ENCODE assay signal across 8 mouse cellular contexts in genomic region chr7:16051883-16052595, GRCm38 (mm10). TPM values are rescaled to one million over a fixed set of nuclear protein-coding genes. Genes with fewer than 3 reads are reported as not detected.
DNase-seq lines count a peak whose midpoint lies in the region; ATAC-seq and TF ChIP-seq lines count a peak whose summit lies in the region.

No protein-coding gene starts in this region.

- peak overlapping the region; percentile 65 for H3ac ChIP-seq in C2C12 (ENCODE audit: control insufficient read depth, insufficient read length, low read depth)

- no peak for TF ChIP-seq POLR2A in bone marrow macrophage, adult 2 months (IDR thresholded peaks at IDR 0.05; ENCODE audit: borderline replicate concordance, low read depth, low read length)
- no peak for TF ChIP-seq POLR2A in embryonic fibroblast, embryonic 13.5 days (IDR thresholded peaks at IDR 0.05; ENCODE audit: low read depth, low read length)

- DNase-seq in natural killer cell, adult 2 months (ENCODE audit: low spot score in 2 of 2): peak; percentile 76 to 81

- peak overlapping the region; percentile 92 for H3K27ac ChIP-seq in bone marrow macrophage, adult 2 months (ENCODE audit: insufficient read depth, low read depth, low read length)
- H3K27ac ChIP-seq in embryonic fibroblast, embryonic 13.5 days (ENCODE audit: insufficient read depth, low read length): peak overlapping the region; percentile 58
- peak overlapping the region; percentile 79 for H3K27ac ChIP-seq in heart, embryonic 11.5 days (ENCODE audit: low read depth, low read length)
- H3K27ac ChIP-seq in kidney, embryonic 16.5 days (ENCODE audit: low read length): peak overlapping the region; percentile 91
- peak overlapping the region; percentile 93 for H3K27ac ChIP-seq in liver, embryonic 12.5 days
- H3K27ac ChIP-seq in stomach, embryonic 14.5 days (ENCODE audit: low read length): peak overlapping the region; percentile 86

- H3K79me2 ChIP-seq in C2C12 (ENCODE audit: control insufficient read depth, insufficient read depth): peaks cover 13% of the 10 kb centered on the region

- peak overlapping the region; percentile 79 for H3K9ac ChIP-seq in heart, embryonic 11.5 days (ENCODE audit: low read depth, low read length)
- H3K9ac ChIP-seq in kidney, embryonic 16.5 days (replicated peaks; ENCODE audit: low read length): peak overlapping the region; percentile 78
- peak overlapping the region; percentile 81 for H3K9ac ChIP-seq in liver, embryonic 12.5 days
- H3K9ac ChIP-seq in stomach, embryonic 14.5 days (replicated peaks; ENCODE audit: low read depth, low read length): peak overlapping the region; percentile 69

- no peaks in the 10 kb centered on the region for H3K9me3 ChIP-seq in heart, embryonic 11.5 days (replicated peaks; ENCODE audit: control insufficient read depth, low read length)
- no peaks in the 10 kb centered on the region for H3K9me3 ChIP-seq in kidney, embryonic 16.5 days (ENCODE audit: low read length)
- no peaks in the 10 kb centered on the region for H3K9me3 ChIP-seq in liver, embryonic 12.5 days (replicated peaks)
- no peaks in the 10 kb centered on the region for H3K9me3 ChIP-seq in stomach, embryonic 14.5 days (ENCODE audit: control insufficient read depth, low read depth, low read length)

- peak; percentile 56 for TF ChIP-seq CTCF in C2C12 (IDR thresholded peaks at IDR 0.05; ENCODE audit: control insufficient read depth, insufficient read depth, insufficient read length)
- TF ChIP-seq CTCF in bone marrow macrophage, adult 2 months (IDR thresholded peaks at IDR 0.05; ENCODE audit: low read depth, low read length): peak; percentile 63
- TF ChIP-seq CTCF in embryonic fibroblast, embryonic 13.5 days (IDR thresholded peaks at IDR 0.05; ENCODE audit: borderline replicate concordance, insufficient read depth, low read length): peak; percentile 62; the same call in 1 of the 2 replicates

- ATAC-seq in heart, embryonic 11.5 days (replicated peaks; ENCODE audit: insufficient number of reproducible peaks, low FRiP score, low TSS enrichment): peak; percentile 27; the same call in 1 of the 2 replicates
- ATAC-seq in kidney, embryonic 16.5 days (ENCODE audit: low FRiP score, low TSS enrichment): peak; percentile 37; the same call in 1 of the 2 replicates
- ATAC-seq in liver, embryonic 12.5 days: peak; percentile 50
- ATAC-seq in stomach, embryonic 14.5 days (ENCODE audit: insufficient number of reproducible peaks, insufficient read depth, low FRiP score, low read depth): peak; percentile 16; the same call in 1 of the 2 replicates

- H3K4me1 ChIP-seq in bone marrow macrophage, adult 2 months (ENCODE audit: control insufficient read depth, insufficient read depth, low read length): peaks cover 41% of the 10 kb centered on the region
- H3K4me1 ChIP-seq in embryonic fibroblast, embryonic 13.5 days (ENCODE audit: control insufficient read depth, insufficient read depth, low read length): no peaks in the 10 kb centered on the region; the same call in 1 of the 2 replicates
- peaks cover 9% of the 10 kb centered on the region; the same call in 1 of the 2 replicates for H3K4me1 ChIP-seq in heart, embryonic 11.5 days (ENCODE audit: control insufficient read depth, insufficient read depth, low read length)
- H3K4me1 ChIP-seq in kidney, embryonic 16.5 days (ENCODE audit: insufficient read depth, low read length): peaks cover 26% of the 10 kb centered on the region
- peaks cover 43% of the 10 kb centered on the region for H3K4me1 ChIP-seq in liver, embryonic 12.5 days
- H3K4me1 ChIP-seq in stomach, embryonic 14.5 days (ENCODE audit: control insufficient read depth, insufficient read depth, low read length): peaks cover 20% of the 10 kb centered on the region

- H3K79me3 ChIP-seq in C2C12 (ENCODE audit: low read depth): peaks cover 8% of the 10 kb centered on the region

- H3K4me2 ChIP-seq in heart, embryonic 11.5 days: peak overlapping the region; percentile 79
- H3K4me2 ChIP-seq in kidney, embryonic 16.5 days (replicated peaks; ENCODE audit: low read depth, low read length): peak overlapping the region; percentile 87
- H3K4me2 ChIP-seq in liver, embryonic 12.5 days: peak overlapping the region; percentile 94
- peak overlapping the region; percentile 84 for H3K4me2 ChIP-seq in stomach, embryonic 14.5 days (replicated peaks; ENCODE audit: low read depth, low read length)

- 6% methylated on average over 19 of the region's 19 CpGs for WGBS in heart, embryonic 11.5 days (ENCODE audit: insufficient replicate concordance)
- 4% methylated on average over 19 of the region's 19 CpGs for WGBS in kidney, embryonic 16.5 days
- 2% methylated on average over 19 of the region's 19 CpGs for WGBS in liver, embryonic 12.5 days (ENCODE audit: insufficient replicate concordance)
- 7% methylated on average over 19 of the region's 19 CpGs for WGBS in stomach, embryonic 14.5 days

- no peaks in the 10 kb centered on the region for H3K27me3 ChIP-seq in C2C12 (ENCODE audit: control insufficient read depth, insufficient read depth, insufficient read length)
- no peaks in the 10 kb centered on the region for H3K27me3 ChIP-seq in heart, embryonic 11.5 days (ENCODE audit: control insufficient read depth, insufficient read depth, low read length)
- H3K27me3 ChIP-seq in kidney, embryonic 16.5 days (ENCODE audit: insufficient read depth, low read length): no peaks in the 10 kb centered on the region
- H3K27me3 ChIP-seq in liver, embryonic 12.5 days (replicated peaks): peaks cover under 1% of the 10 kb centered on the region; the same call in 1 of the 2 replicates
- H3K27me3 ChIP-seq in stomach, embryonic 14.5 days (ENCODE audit: control insufficient read depth, insufficient read depth, low read length): no peaks in the 10 kb centered on the region

- peak overlapping the region; percentile 37 for H3K4me3 ChIP-seq in C2C12 (ENCODE audit: insufficient read depth, poor library complexity, severe bottlenecking)
- peak overlapping the region; percentile 77 for H3K4me3 ChIP-seq in bone marrow macrophage, adult 2 months (ENCODE audit: insufficient read depth, low read length)
- peak overlapping the region; percentile 56 for H3K4me3 ChIP-seq in embryonic fibroblast, embryonic 13.5 days (ENCODE audit: insufficient read depth, low read length)
- peak overlapping the region; percentile 60 for H3K4me3 ChIP-seq in heart, embryonic 11.5 days (ENCODE audit: low read depth, low read length)
- peak overlapping the region; percentile 62 for H3K4me3 ChIP-seq in kidney, embryonic 16.5 days (ENCODE audit: low read length)
- H3K4me3 ChIP-seq in liver, embryonic 12.5 days: peak overlapping the region; percentile 69
- peak overlapping the region; percentile 52 for H3K4me3 ChIP-seq in stomach, embryonic 14.5 days (ENCODE audit: low read depth, low read length)

- no peaks in the 10 kb centered on the region for H3K36me3 ChIP-seq in C2C12 (ENCODE audit: control insufficient read depth, insufficient read depth)
- no peaks in the 10 kb centered on the region for H3K36me3 ChIP-seq in heart, embryonic 11.5 days (ENCODE audit: control insufficient read depth, insufficient read depth, low read length)
- H3K36me3 ChIP-seq in kidney, embryonic 16.5 days (ENCODE audit: insufficient read depth, low read length): no peaks in the 10 kb centered on the region
- H3K36me3 ChIP-seq in liver, embryonic 12.5 days: no peaks in the 10 kb centered on the region
- no peaks in the 10 kb centered on the region for H3K36me3 ChIP-seq in stomach, embryonic 14.5 days (ENCODE audit: control insufficient read depth, insufficient read depth, low read length)

TF ChIP-seq in C2C12, 6 proteins besides CTCF, POLR2A, EP300 and RAD21:
- no peak for TF ChIP-seq USF1 (IDR thresholded peaks at IDR 0.05; ENCODE audit: low read depth)
- TF ChIP-seq MAX (IDR thresholded peaks at IDR 0.05): peak; percentile 41

RNA-seq across cellular contexts. Expression of gene Bicra, which starts 4.3 kb away (rescaled TPM):
- 4.3 TPM for polyA plus RNA-seq in C2C12 (2012; fragmentation: generic; extraction: Trizol)
- 22.1 and 35.5 TPM in 2 replicates for polyA plus RNA-seq in bone marrow macrophage, adult 2 months (2012; ENCODE audit: insufficient read depth, insufficient read length, missing spikeins)
- 10.8 and 12.1 TPM in 2 replicates for polyA plus RNA-seq in embryonic fibroblast, embryonic 13.5 days (2011; ENCODE audit: insufficient read length, low read depth, missing spikeins)
- 4.9 and 5.7 TPM in 2 replicates for polyA plus RNA-seq in heart, embryonic 11.5 days (2014; fragmentation: Nextera tagmentation; extraction: Ambion mirVana)
- 7.1 and 7.5 TPM in 2 replicates for polyA plus RNA-seq in kidney, embryonic 16.5 days (2015; fragmentation: Nextera tagmentation; extraction: Ambion mirVana)
- polyA plus RNA-seq in liver, embryonic 12.5 days (2016; fragmentation: Nextera tagmentation; extraction: Ambion mirVana): 2.9 and 3.3 TPM in 2 replicates
- polyA plus RNA-seq in stomach, embryonic 14.5 days (2014; fragmentation: Nextera tagmentation; extraction: Ambion mirVana): 7.7 and 8.3 TPM in 2 replicates

RNA-seq across cellular contexts. Expression of gene Zfp541, which starts 9.6 kb away (rescaled TPM):
- not detected for polyA plus RNA-seq in C2C12 (2012; fragmentation: generic; extraction: Trizol)
- 0.20 and 0.48 TPM in 2 replicates for polyA plus RNA-seq in bone marrow macrophage, adult 2 months (2012; ENCODE audit: insufficient read depth, insufficient read length, missing spikeins)
- polyA plus RNA-seq in embryonic fibroblast, embryonic 13.5 days (2011; ENCODE audit: insufficient read length, low read depth, missing spikeins): not detected in 2 replicates
- polyA plus RNA-seq in heart, embryonic 11.5 days (2014; fragmentation: Nextera tagmentation; extraction: Ambion mirVana): not detected in 2 replicates
- 0.04 and 0.09 TPM in 2 replicates for polyA plus RNA-seq in kidney, embryonic 16.5 days (2015; fragmentation: Nextera tagmentation; extraction: Ambion mirVana)
- not detected in 2 replicates for polyA plus RNA-seq in liver, embryonic 12.5 days (2016; fragmentation: Nextera tagmentation; extraction: Ambion mirVana)
- polyA plus RNA-seq in stomach, embryonic 14.5 days (2014; fragmentation: Nextera tagmentation; extraction: Ambion mirVana): 0.12 TPM in 1 of 2 replicates, not detected in the other

RNA-seq across cellular contexts. Expression of gene Napa, which starts 46.2 kb away (rescaled TPM):
- polyA plus RNA-seq in C2C12 (2012; fragmentation: generic; extraction: Trizol): 138 TPM
- polyA plus RNA-seq in bone marrow macrophage, adult 2 months (2012; ENCODE audit: insufficient read depth, insufficient read length, missing spikeins): 187 and 189 TPM in 2 replicates
- polyA plus RNA-seq in embryonic fibroblast, embryonic 13.5 days (2011; ENCODE audit: insufficient read length, low read depth, missing spikeins): 150 and 185 TPM in 2 replicates
- polyA plus RNA-seq in heart, embryonic 11.5 days (2014; fragmentation: Nextera tagmentation; extraction: Ambion mirVana): 158 and 168 TPM in 2 replicates
- 215 and 220 TPM in 2 replicates for polyA plus RNA-seq in kidney, embryonic 16.5 days (2015; fragmentation: Nextera tagmentation; extraction: Ambion mirVana)
- polyA plus RNA-seq in liver, embryonic 12.5 days (2016; fragmentation: Nextera tagmentation; extraction: Ambion mirVana): 163 and 165 TPM in 2 replicates
- polyA plus RNA-seq in stomach, embryonic 14.5 days (2014; fragmentation: Nextera tagmentation; extraction: Ambion mirVana): 188 and 213 TPM in 2 replicates

Comparison
In these comparisons a context has a peak if more than half of its experiments do, and no peak if none do; other contexts are left out.
1. Peak in every context shown above with its lines: DNase-seq, ATAC-seq, H3K4me3 ChIP-seq and H3K27ac ChIP-seq.